In genomic region chr10:41100060-41100459, GRCm38 (mm10) we compare ENCODE assay signal across 30 mouse cellular contexts. TPM values are rescaled to one million over a fixed set of nuclear protein-coding genes. Genes with fewer than 3 reads are reported as not detected.
A peak's percentile ranks its signal among the peaks of the same experiment; 100 is the strongest.
DNase-seq lines count a peak whose midpoint lies in the region; ATAC-seq and TF ChIP-seq lines count a peak whose summit lies in the region.
"Had no signal": no experiment of that assay in that cellular context is flagged by ENCODE, and none has a peak within 500 bp of the region (broad histone marks: within the 10 kb centered on the region; RNA-seq: fewer than 3 reads in every experiment).

No protein-coding gene starts in this region.

- peak; percentile 85; the same call in 1 of the 2 replicates for ATAC-seq in frontal cortex, adult (ENCODE audit: low TSS enrichment)
- ATAC-seq: intestine, embryonic 15.5 days; Patski had no signal

- TF ChIP-seq CTCF in brain, embryonic 14.5 days (IDR thresholded peaks at IDR 0.05; ENCODE audit: borderline replicate concordance, extremely low read depth, insufficient read depth, insufficient read length) = no peak

- no peak for DNase-seq in frontal cortex, postnatal 25 days (ENCODE audit: low spot score in 2 of 2)
- peak; percentile 9 to 27 for DNase-seq in left cerebral cortex, postnatal 25 days (ENCODE audit: low spot score in 2 of 2)
- no peak for DNase-seq in left cerebral cortex, adult 8-10 months (ENCODE audit: low spot score in 2 of 2)
- peak; percentile 9 for DNase-seq in R1 (ENCODE audit: low read depth, low spot score)
- peak; percentile 37 for DNase-seq in brain, embryonic 14.5 days (ENCODE audit: low read depth)
- DNase-seq in gastrocnemius, postnatal 25 days = no peak
- DNase-seq: adrenal gland, adult 2 months; B cell, adult 2 months; cerebellum, adult 9-10 months; gastrocnemius, postnatal 14 days; heart, adult 18-20 months; heart, postnatal 14 days; kidney, adult 8-10 months; kidney, postnatal 10 days; liver; lung, postnatal 36 days; thymus, adult 18-20 months; thymus, postnatal 36 days had no signal

- intact Hi-C loops in left cerebral cortex, postnatal 25 days (cut with DNase I) = no loop called here

- no peak for TF ChIP-seq POLR2A in brain, embryonic 14.5 days (IDR thresholded peaks at IDR 0.05; ENCODE audit: borderline replicate concordance, extremely low read depth, insufficient read depth, insufficient read length, poor library complexity, severe bottlenecking)

RNA-seq across cellular contexts. Expression of gene Gpr6, which starts 28.0 kb away (rescaled TPM):
- 10 to 100 TPM in 1 of 2 experiments, 1 to 10 TPM in 1; 4.3 to 14.2 TPM for total RNA-seq in left cerebral cortex, postnatal 25 days (2021)
- 10 to 100 TPM; 21.5 to 26.4 (median 23.6) TPM for total RNA-seq in left cerebral cortex, adult 8-10 months (2022)
- 1.7 and 1.9 TPM in 2 replicates for polyA plus RNA-seq in brain, embryonic 14.5 days (2012; rRNA removed)
- not detected for total RNA-seq in gastrocnemius, postnatal 25 days (2021)
- total RNA-seq: adrenal gland, adult 2 months; CH12.LX; gastrocnemius, postnatal 14 days; heart, adult 18-20 months; heart, postnatal 14 days had no signal
- polyA plus RNA-seq: adrenal gland, adult 2 months; embryonic facial prominence, embryonic 14.5 days; G1E; heart, embryonic 13.5 days; intestine, embryonic 15.5 days; limb, embryonic 10.5 days; liver, embryonic 15.5 days; lung, embryonic 15.5 days; neural tube, embryonic 11.5 days; Patski; stomach, embryonic 15.5 days had no signal

Comparison
In these comparisons a context has a peak if more than half of its experiments do, and no peak if none do; other contexts are left out.
1. DNase-seq: peak in left cerebral cortex, postnatal 25 days (2 of 2), R1 (single experiment) and brain, embryonic 14.5 days (single experiment); none in frontal cortex, postnatal 25 days (0 of 2), left cerebral cortex, adult 8-10 months (0 of 2) and gastrocnemius, postnatal 25 days (single experiment).
2. RNA of gene Gpr6, which starts 28.0 kb away (total RNA-seq): 21.5 to 26.4 TPM in left cerebral cortex, adult 8-10 months and 4.3 to 14.2 TPM in left cerebral cortex, postnatal 25 days; not detected in gastrocnemius, postnatal 25 days; every median in the first group is over 4 times any median in the second.